Mouse (Mus musculus): ENCODE results near the gene Fmod.

DNA sequence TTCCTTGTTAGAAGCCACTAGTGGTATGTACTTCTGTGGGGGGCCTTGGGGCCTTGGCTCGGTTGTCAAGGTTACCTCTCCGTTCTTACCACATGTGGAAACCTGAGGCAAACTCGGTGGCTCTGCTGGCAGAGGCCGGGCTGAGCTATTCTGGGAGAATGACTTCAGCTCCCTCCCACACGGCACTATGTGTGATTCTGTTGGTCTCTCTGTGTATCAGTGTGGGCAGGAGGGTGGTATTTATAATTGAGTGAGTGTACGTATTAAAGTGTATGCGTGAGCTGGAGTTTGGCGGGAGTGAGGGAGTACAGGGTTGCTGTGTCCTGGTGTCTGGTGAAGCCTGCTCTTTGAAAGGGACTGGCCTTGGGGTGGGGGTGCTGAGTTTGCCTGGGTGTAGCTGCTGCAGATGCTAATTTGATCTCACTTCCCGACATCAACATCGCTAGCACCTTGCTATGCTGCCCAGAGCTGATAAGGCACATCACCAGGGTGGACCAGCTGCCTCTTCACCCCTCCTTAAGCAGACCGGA lies 46.0 kb downstream of the Fmod start:
- TF ChIP-seq CTCF (IDR thresholded peaks at IDR 0.05; ENCODE audit: borderline replicate concordance, control insufficient read depth, extremely low read depth, insufficient read depth, low read length, poor library complexity) (no peak), POLR2A (IDR thresholded peaks at IDR 0.05; ENCODE audit: control insufficient read depth, extremely low read depth, insufficient read depth, low read length, poor library complexity) (no peak)

Measured in thymus, adult 2 months (tissue).